Mouse (Mus musculus) liver, embryonic 15.5 days (tissue): ENCODE data around the gene Ppp1r8. TPM values are rescaled to one million over a fixed set of nuclear protein-coding genes. Genes with fewer than 3 reads are reported as not detected.
"Not testable (repeated sequence)": the region's sequence is repeated elsewhere in the genome, so short reads cannot be mapped to it uniquely, and the experiment has no call there.

Experiments used
- ATAC-seq: fragments of 200-750 bp; cut with Nextera tagmentation; 2 replicates; pipeline ENCODE4 v1.8.0; 2017; ENCODE audit warnings: moderate number of reproducible peaks, mild to moderate bottlenecking, moderate library complexity; ENCODE audit not compliant: insufficient read depth
- H3K27ac ChIP-seq: fragments of 300-500 bp; sonication (generic); replicated peaks from 2 replicates; pipeline ENCODE4 v1.5.1; 2015; ENCODE audit warnings: mild to moderate bottlenecking, inconsistent platforms
- H3K27me3 ChIP-seq: fragments of 300-500 bp; sonication (generic); 2 replicates; pipeline ENCODE4 v1.6.1; 2015; ENCODE audit warnings: mild to moderate bottlenecking, inconsistent platforms
- H3K36me3 ChIP-seq: fragments of 300-500 bp; sonication (generic); replicated peaks from 2 replicates; pipeline ENCODE4 v1.6.1; 2015; ENCODE audit warnings: moderate library complexity, mild to moderate bottlenecking, inconsistent platforms
- H3K4me1 ChIP-seq: fragments of 300-500 bp; sonication (generic); replicated peaks from 2 replicates; pipeline ENCODE4 v1.6.1; 2015; ENCODE audit warnings: inconsistent platforms
- H3K4me2 ChIP-seq: fragments of 300-500 bp; sonication (generic); 2 replicates; pipeline ENCODE4 v1.6.1; 2015; ENCODE audit warnings: moderate library complexity, mild to moderate bottlenecking, inconsistent platforms
- H3K4me3 ChIP-seq: fragments of 300-500 bp; sonication (generic); replicated peaks from 2 replicates; pipeline ENCODE4 v1.5.1; 2015; ENCODE audit warnings: mild to moderate bottlenecking, inconsistent platforms
- H3K9ac ChIP-seq: fragments of 300-500 bp; sonication (generic); 2 replicates; pipeline ENCODE4 v1.6.1; 2015; ENCODE audit warnings: moderate library complexity, mild to moderate bottlenecking, inconsistent platforms
- H3K9me3 ChIP-seq: fragments of 300-500 bp; sonication (generic); replicated peaks from 2 replicates; pipeline ENCODE4 v1.6.1; 2016; ENCODE audit warnings: inconsistent platforms
- WGBS: fragments of 180-500 bp; shearing (Covaris S2); methylation state at CpG from one replicate; pipeline ENCODE4 v1.1.7; 2015; ENCODE audit warnings: mixed read lengths; ENCODE audit not compliant: insufficient replicate concordance; 5-methylcytosine and 5-hydroxymethylcytosine counted together
- polyA plus RNA-seq: library from polyadenylated mRNA; unstranded; fragments of >200 nt; fragmentation: Nextera tagmentation; extraction: Ambion mirVana; gene quantifications from 2 replicates; pipeline ENCODE4 v1.2.1, GENCODE M21; 2015

Gene Ppp1r8
- polyA plus RNA-seq, 1 experiment from 2014 or later, result 22.5 TPM

DNA sequence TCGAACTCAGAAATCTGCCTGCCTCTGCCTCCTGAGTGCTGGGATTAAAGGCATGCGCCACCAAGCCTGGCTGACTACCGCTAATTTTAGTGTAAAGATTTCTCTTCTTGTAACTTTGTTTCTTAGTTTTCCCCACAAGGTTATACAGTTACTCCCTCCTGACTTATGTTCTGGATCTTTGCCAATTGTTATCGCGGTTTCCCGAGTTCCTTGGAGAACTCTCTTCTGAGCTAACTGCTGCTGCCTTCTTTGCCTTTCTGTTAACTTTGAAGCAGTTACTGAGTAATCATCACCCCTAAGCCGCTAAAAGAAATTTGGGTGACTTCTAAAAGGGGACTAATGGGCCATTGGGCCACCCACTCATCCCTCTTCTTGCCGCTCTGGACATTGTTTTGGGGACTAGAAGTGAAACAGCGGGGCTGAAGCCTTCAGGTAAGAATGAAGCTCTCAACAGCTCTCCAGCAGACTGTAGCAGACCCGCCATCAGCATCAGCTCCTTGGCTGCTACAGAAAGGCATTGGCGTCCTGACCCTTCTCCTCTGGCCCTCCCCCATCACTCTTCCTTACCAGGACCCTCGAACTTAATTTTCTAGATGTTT lies 37.3 kb downstream of the Ppp1r8 start:
- Histone ChIP-seq H3K27me3 (no peaks in the 10 kb centered on the region), H3K27ac (0 out of 2 replicates have a peak overlapping the region, but pooled peaks have one; percentile 9), H3K4me3 (no peak overlapping the region), H3K9ac (no peak overlapping the region), H3K4me2 (no peak overlapping the region), H3K9me3 (0 out of 2 replicates have a peak, but pooled peaks cover 2% of the 10 kb centered on the region), H3K4me1 (peaks cover 33% of the 10 kb centered on the region), H3K36me3 (no peaks in the 10 kb centered on the region)
- no peak for ATAC-seq
- 74% methylated on average over 12 of the region's 12 CpGs for WGBS

DNA sequence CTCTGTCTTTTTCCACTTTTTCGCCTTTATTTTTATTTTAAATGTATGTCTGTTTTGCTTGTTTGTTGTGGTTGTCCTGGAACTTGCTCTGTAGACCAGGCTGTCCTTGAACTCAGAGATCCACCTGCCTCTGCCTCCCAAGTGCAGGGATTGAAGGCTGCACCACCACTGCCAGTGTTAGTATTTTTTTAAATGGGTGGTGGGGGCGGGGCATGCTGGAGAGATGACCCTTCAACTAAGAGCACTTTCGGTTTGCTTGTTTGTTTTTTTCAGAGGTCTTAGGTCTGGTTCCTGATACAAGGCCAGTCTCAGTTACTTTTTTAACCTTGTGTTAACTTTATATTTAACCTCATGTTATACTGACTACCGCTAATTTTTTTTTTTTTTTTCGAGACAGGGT lies 37.8 kb downstream of the Ppp1r8 start:
- 0 out of 2 replicates have a peak overlapping the region, but pooled peaks have one; percentile 64 for H3K27ac ChIP-seq
- H3K9ac ChIP-seq, result no peak overlapping the region
- peaks cover 34% of the 10 kb centered on the region for H3K4me1 ChIP-seq
- no peaks in the 10 kb centered on the region for H3K9me3 ChIP-seq
- H3K27me3 ChIP-seq, result no peaks in the 10 kb centered on the region
- H3K36me3 ChIP-seq, result no peaks in the 10 kb centered on the region
- no peak overlapping the region for H3K4me2 ChIP-seq
- H3K4me3 ChIP-seq, result no peak overlapping the region
- 67% methylated on average over 5 of the region's 5 CpGs for WGBS
- ATAC-seq, result no peak

- H3K27me3 ChIP-seq, result no peaks in the 10 kb centered on the region
- H3K27ac ChIP-seq, result 0 out of 2 replicates have a peak overlapping the region, but pooled peaks have one; percentile 16
- no peak overlapping the region for H3K4me3 ChIP-seq
- no peak overlapping the region for H3K4me2 ChIP-seq
- no peaks in the 10 kb centered on the region for H3K36me3 ChIP-seq
- peaks cover 33% of the 10 kb centered on the region for H3K4me1 ChIP-seq
- H3K9ac ChIP-seq, result no peak overlapping the region
- ATAC-seq, result no peak
- WGBS, result 36% methylated on average over 6 of the region's 6 CpGs
- H3K9me3 ChIP-seq, result no peaks in the 10 kb centered on the region
Observed at GRCm38 (mm10) chr4:132804331-132804730, 38.6 kb downstream of the Ppp1r8 start.

DNA sequence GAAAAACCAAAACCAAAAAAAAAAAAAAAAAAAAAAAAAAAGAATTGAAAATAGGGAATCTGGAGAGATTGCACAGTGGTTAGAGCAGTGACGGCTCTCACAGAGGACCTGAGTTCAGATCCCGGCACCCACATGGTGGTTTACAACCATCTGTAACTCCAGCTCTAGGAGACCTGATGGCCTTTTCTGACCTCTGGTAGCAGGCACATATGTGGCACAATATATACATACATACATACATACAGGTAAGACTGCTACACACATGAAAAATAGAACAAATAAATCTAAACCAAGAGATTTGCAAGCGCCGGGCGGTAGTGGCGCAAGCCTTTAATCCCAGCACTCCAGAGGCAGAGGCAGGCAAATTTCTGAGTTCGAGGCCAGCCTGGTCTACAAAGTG lies 39.1 kb downstream of the Ppp1r8 start:
- Histone ChIP-seq H3K4me2 (no peak overlapping the region), H3K36me3 (no peaks in the 10 kb centered on the region), H3K27ac (no peak overlapping the region), H3K4me3 (no peak overlapping the region), H3K27me3 (no peaks in the 10 kb centered on the region), H3K4me1 (peaks cover 31% of the 10 kb centered on the region), H3K9ac (no peak overlapping the region), H3K9me3 (no peaks in the 10 kb centered on the region)
- ATAC-seq, result no peak
- WGBS, result 83% methylated on average over 7 of the region's 7 CpGs

DNA sequence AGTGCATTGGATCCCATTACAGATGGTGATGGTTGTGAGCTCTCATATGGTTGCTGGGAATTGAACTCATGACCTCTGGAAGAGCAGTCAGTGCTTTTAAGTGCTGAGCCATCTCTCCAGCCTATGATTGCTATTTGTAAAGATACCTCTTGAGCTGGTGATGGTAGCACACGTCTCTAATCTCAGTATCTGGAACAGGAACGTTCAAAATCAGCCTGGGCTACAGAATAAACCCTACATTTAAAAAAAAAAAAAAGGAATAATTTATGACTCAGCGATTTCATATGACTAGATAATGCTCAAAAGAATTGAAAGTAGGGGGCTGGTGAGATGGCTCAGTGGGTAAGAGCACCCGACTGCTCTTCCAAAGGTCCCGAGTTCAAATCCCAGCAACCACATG lies 39.8 kb downstream of the Ppp1r8 start:
- Histone ChIP-seq H3K27ac (no peak overlapping the region), H3K4me3 (no peak overlapping the region), H3K27me3 (no peaks in the 10 kb centered on the region), H3K4me1 (peaks cover 26% of the 10 kb centered on the region), H3K4me2 (no peak overlapping the region), H3K36me3 (no peaks in the 10 kb centered on the region), H3K9me3 (no peaks in the 10 kb centered on the region), H3K9ac (no peak overlapping the region)
- ATAC-seq, result no peak
- 58% methylated on average over 5 of the region's 5 CpGs for WGBS

DNA sequence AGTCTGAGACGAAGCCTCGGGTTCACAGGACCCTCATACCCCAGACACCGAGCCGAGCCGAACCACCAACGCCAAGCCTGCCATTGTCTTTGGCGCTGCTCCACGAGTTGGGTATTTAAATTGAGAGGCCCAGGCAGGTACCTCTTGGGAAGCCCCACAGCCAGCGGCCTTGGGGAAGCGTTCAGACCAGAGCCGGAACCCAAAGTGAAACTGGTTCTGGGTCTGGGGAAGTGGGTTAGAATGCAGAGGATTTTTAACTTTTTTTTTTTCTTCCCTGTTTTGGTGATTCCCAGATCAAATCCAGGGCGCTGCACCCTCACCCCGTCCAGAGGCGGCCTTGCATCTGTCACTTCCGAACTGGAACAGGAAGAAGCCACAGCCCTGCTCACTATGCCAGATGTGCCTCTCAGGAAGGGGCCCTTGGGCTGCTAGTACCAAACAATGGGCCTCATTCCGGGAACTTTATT lies 40.8 kb downstream of the Ppp1r8 start:
- H3K27ac ChIP-seq, result peak overlapping the region; percentile 69
- ATAC-seq, result peak; percentile 18; the same call in 1 of the 2 replicates
- peak overlapping the region; percentile 25 for H3K4me3 ChIP-seq
- peaks cover 27% of the 10 kb centered on the region for H3K4me1 ChIP-seq
- H3K9me3 ChIP-seq, result no peaks in the 10 kb centered on the region
- 18% methylated on average over 16 of the region's 16 CpGs for WGBS
- H3K36me3 ChIP-seq, result no peaks in the 10 kb centered on the region
- no peaks in the 10 kb centered on the region for H3K27me3 ChIP-seq
- H3K4me2 ChIP-seq, result peak overlapping the region; percentile 71
- peak overlapping the region; percentile 34; the same call in 1 of the 2 replicates for H3K9ac ChIP-seq

DNA sequence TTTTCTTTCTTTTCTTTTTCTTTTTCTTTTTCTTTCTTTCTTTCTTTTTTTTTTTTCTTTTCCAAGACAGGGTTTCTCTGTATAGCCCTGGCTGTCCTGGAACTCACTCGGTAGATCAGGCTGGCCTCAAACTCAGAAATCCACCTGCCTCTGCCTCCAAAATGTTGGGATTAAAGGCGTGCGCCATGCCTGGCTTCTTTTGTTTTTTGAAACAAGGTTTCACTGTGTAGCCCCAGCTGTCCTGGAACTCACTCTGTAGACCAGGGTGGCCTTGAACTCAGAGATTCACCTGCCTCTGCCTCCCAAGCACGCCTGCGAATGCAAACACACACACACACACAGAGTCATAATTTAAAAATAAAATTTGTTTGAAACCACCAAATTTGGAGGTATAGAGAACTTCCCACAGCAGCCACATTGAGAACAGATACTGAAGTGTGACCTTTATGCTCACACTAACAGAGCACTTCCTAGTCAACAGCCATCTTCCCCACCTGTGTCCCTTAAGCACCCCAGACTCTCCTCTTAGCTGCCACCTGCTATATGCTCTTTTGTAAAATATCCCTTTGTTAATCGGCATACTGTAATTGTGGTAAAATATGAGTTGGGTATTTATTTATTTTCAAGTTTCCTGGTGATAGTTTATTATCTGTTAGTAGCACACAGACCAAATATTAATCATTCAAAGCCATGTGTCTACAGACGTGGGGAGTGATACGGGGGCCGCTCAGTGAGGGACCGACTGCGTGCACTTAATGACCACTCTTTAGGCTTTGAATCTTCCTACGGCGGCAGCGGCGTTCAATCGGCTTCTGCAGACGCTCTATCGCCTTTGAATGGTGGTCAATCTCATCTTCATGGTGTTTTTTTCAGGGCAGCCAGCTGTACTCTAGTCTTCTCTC lies 41.5 kb downstream of the Ppp1r8 start:
- Histone ChIP-seq H3K36me3 (no peaks in the 10 kb centered on the region), H3K4me3 (peak overlapping the region; percentile 25), H3K4me2 (peak overlapping the region; percentile 71), H3K9ac (peak overlapping the region; percentile 34; the same call in 1 of the 2 replicates), H3K4me1 (peaks cover 30% of the 10 kb centered on the region), H3K27ac (peak overlapping the region; percentile 69), H3K9me3 (no peaks in the 10 kb centered on the region), H3K27me3 (no peaks in the 10 kb centered on the region)
- peak; percentile 69 for ATAC-seq
- WGBS, result 53% methylated on average over 18 of the region's 18 CpGs

- Histone ChIP-seq H3K27me3 (peaks cover 14% of the 10 kb centered on the region), H3K4me2 (no peak overlapping the region), H3K4me3 (no peak overlapping the region), H3K27ac (no peak overlapping the region), H3K9ac (no peak overlapping the region), H3K36me3 (no peaks in the 10 kb centered on the region), H3K9me3 (no peaks in the 10 kb centered on the region), H3K4me1 (peaks cover 42% of the 10 kb centered on the region)
- WGBS, result 69% methylated on average over 4 of the region's 4 CpGs
- no peak for ATAC-seq
Observed at GRCm38 (mm10) chr4:132799845-132800244, 43.1 kb downstream of the Ppp1r8 start.

DNA sequence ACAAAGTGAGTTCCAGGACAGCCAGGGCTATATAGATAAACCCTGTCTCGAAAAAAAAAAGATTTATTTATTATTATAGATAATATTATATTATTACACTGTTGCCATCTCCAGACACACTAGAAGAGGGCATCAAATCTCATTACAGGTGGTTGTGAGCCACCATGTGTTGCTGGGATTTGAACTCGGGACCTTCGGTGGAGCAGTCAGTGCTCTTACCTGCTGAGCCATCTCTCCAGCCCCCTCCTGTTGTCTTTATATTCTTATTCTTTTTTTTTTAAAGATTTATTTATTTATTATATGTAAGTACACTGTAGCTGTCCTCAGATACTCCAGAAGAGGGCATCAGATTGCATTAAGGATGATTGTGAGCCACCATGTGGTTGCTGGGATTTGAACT lies 44.3 kb downstream of the Ppp1r8 start:
- not testable (repeated sequence) for H3K36me3 ChIP-seq, ATAC-seq, H3K4me3 ChIP-seq, H3K9me3 ChIP-seq, H3K9ac ChIP-seq, H3K4me2 ChIP-seq, H3K27ac ChIP-seq
- Histone ChIP-seq H3K4me1 (peaks cover 48% of the 10 kb centered on the region), H3K27me3 (peaks cover 25% of the 10 kb centered on the region)
- 67% methylated on average over 3 of the region's 3 CpGs for WGBS

DNA sequence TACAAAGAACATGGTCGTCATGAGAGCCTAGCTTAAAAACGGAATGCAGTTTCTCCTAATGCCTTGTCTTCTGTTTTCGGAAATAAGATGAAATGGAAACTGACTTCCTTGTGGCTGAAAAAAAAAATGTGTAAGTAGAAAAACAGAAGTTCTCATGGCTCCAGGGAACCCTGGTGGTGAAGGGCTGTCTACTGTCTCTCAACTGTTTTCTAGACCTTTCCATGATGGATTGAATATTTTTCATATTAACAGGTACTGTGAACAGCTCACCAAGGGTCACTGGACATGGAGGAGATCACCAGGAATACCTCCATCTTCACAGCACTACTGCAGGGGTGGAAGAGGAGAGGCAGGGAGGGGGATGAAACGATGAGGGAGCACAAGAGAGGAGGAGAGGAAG lies 44.9 kb downstream of the Ppp1r8 start:
- Histone ChIP-seq H3K9ac (no peak overlapping the region), H3K4me3 (no peak overlapping the region), H3K27me3 (peaks cover 26% of the 10 kb centered on the region), H3K27ac (peak overlapping the region; percentile 30; the same call in 1 of the 2 replicates), H3K9me3 (no peaks in the 10 kb centered on the region), H3K36me3 (no peaks in the 10 kb centered on the region), H3K4me1 (peaks cover 48% of the 10 kb centered on the region), H3K4me2 (no peak overlapping the region)
- WGBS, result 25% methylated on average over 4 of the region's 4 CpGs
- ATAC-seq, result no peak

- no peak overlapping the region for H3K9ac ChIP-seq
- no peak overlapping the region for H3K27ac ChIP-seq
- ATAC-seq, result no peak
- peaks cover 26% of the 10 kb centered on the region for H3K27me3 ChIP-seq
- no peak overlapping the region for H3K4me3 ChIP-seq
- 45% methylated on average over 1 of the region's 1 CpGs for WGBS
- no peak overlapping the region for H3K4me2 ChIP-seq
- H3K4me1 ChIP-seq, result peaks cover 44% of the 10 kb centered on the region
- no peaks in the 10 kb centered on the region for H3K9me3 ChIP-seq
- H3K36me3 ChIP-seq, result no peaks in the 10 kb centered on the region
Observed at GRCm38 (mm10) chr4:132797461-132797860, 45.5 kb downstream of the Ppp1r8 start.
